Mouse (Mus musculus): Measurements from ENCODE around the gene Gm21972.

GRCm38 (mm10) chr1:86198276-86198675 lies 64.8 kb downstream of the Gm21972 start:
- no peak for TF ChIP-seq POLR2AphosphoS2 (IDR thresholded peaks at IDR 0.05; ENCODE audit: insufficient read length, low read depth)
- no peak for TF ChIP-seq TCF12 (IDR thresholded peaks at IDR 0.05; ENCODE audit: insufficient read depth, poor library complexity, severe bottlenecking)
- TF ChIP-seq CEBPB (IDR thresholded peaks at IDR 0.05; ENCODE audit: insufficient read depth, poor library complexity, severe bottlenecking), result no peak
- TF ChIP-seq POLR2A (IDR thresholded peaks at IDR 0.05; ENCODE audit: insufficient read length, low read depth), result no peak
- no peak for TF ChIP-seq MYOG (IDR thresholded peaks at IDR 0.05; ENCODE audit: control insufficient read depth in 1 of 3, insufficient read depth in 1 of 3, insufficient read length in 2 of 3, low read depth in 2 of 3)
- TF ChIP-seq MAX (IDR thresholded peaks at IDR 0.05; ENCODE audit: low read depth), result no peak
- TF ChIP-seq E2F4 (IDR thresholded peaks at IDR 0.05; ENCODE audit: insufficient read depth), result no peak
- TF ChIP-seq USF1 (IDR thresholded peaks at IDR 0.05; ENCODE audit: low read depth), result no peak
- TF ChIP-seq REST (IDR thresholded peaks at IDR 0.05; ENCODE audit: insufficient read depth, insufficient read length), result no peak
- TF ChIP-seq SRF (IDR thresholded peaks at IDR 0.05; ENCODE audit: control insufficient read depth, insufficient read length, low read depth), result no peak
- no peak for TF ChIP-seq MYOD1 (IDR thresholded peaks at IDR 0.05; ENCODE audit: control insufficient read depth in 1 of 3, insufficient read length in 2 of 3, low read depth in 2 of 3)
- no peak for TF ChIP-seq TCF3 (IDR thresholded peaks at IDR 0.05; ENCODE audit: insufficient read length, low read depth)
